Mouse (Mus musculus): Measurements from ENCODE around the gene Hspa2. TPM values are rescaled to one million over a fixed set of nuclear protein-coding genes. Genes with fewer than 3 reads are reported as not detected.

Hspa2 gene
- polyA plus RNA-seq, 1 experiment from 2014 or later, result 18.8 TPM

- Histone ChIP-seq H3K27me3 (ENCODE audit: control insufficient read depth, insufficient read depth, low read length) (no peaks in the 10 kb centered on the region), H3K9me3 (ENCODE audit: control insufficient read depth, low read length) (no peaks in the 10 kb centered on the region), H3K36me3 (ENCODE audit: control insufficient read depth, insufficient read depth, low read length) (peaks cover 9% of the 10 kb centered on the region), H3K9ac (ENCODE audit: low read length) (no peak overlapping the region), H3K27ac (replicated peaks) (no peak overlapping the region), H3K4me1 (replicated peaks; ENCODE audit: control insufficient read depth, insufficient read depth) (no peaks in the 10 kb centered on the region), H3K4me2 (replicated peaks; ENCODE audit: low read depth) (no peak overlapping the region), H3K4me3 (ENCODE audit: low read depth, low read length) (no peak overlapping the region)
- DNase-seq (ENCODE audit: low spot score) (no peak), ATAC-seq (ENCODE audit: low FRiP score, low TSS enrichment) (no peak)
- WGBS, result 92% methylated on average over 8 of the region's 8 CpGs
- TF ChIP-seq CTCF (IDR thresholded peaks at IDR 0.05; ENCODE audit: low read depth), result no peak
- TF ChIP-seq EP300 (optimal IDR thresholded peaks at IDR 0.05), result no peak
Measured at GRCm38 (mm10) chr12:76385342-76385741, 18.6 kb upstream of the Hspa2 start.

- no peak for ATAC-seq (ENCODE audit: low FRiP score, low TSS enrichment)
Measured at GRCm38 (mm10) chr12:76388794-76389193, 15.2 kb upstream of the Hspa2 start.

DNA sequence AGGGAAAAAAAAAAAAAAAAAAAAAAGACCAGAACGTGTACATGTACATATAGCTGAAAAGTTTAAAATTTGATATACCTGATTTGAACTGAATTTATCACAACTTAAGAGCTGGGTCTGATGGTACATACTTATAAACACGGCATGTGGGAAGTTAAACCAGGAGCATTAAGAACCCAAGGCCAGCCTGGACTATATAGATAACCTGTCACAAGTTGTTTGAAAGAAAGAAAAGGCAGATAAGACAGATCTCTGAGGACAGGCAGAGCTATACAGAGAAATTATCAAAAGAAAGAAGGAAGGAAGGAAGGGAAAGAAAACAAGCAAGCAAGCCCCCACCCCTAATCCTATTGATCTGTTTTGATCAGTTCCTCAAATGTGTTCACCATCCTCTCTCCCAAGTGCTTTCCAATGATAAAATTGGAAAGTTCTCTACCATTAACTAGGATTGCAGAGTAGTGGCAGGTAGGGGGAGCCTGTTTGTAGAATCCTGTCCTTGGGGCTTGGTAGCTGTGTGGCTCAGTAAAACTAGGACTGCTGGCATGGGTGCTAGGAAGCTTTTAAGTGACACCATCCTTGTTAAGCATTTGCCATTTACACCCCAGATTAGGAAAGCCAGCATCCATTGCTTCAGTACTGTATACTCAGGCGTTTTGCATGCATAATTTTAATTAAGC is 12.2 kb upstream of the Hspa2 start:
- peaks cover 2% of the 10 kb centered on the region; the same call in 1 of the 2 replicates for H3K36me3 ChIP-seq (ENCODE audit: control insufficient read depth, insufficient read depth, low read length)
- WGBS, result 72% methylated on average over 3 of the region's 3 CpGs

More at GRCm38 (mm10) chr12:76388794-76389193, 15.2 kb upstream of the Hspa2 start:
- 82% methylated on average over 11 of the region's 11 CpGs for WGBS
- H3K4me3 ChIP-seq (ENCODE audit: low read depth, low read length), result no peak overlapping the region
- no peaks in the 10 kb centered on the region for H3K9me3 ChIP-seq (ENCODE audit: control insufficient read depth, low read length)
- no peak for DNase-seq (ENCODE audit: low spot score)
- H3K36me3 ChIP-seq (ENCODE audit: control insufficient read depth, insufficient read depth, low read length), result peaks cover 9% of the 10 kb centered on the region
- no peaks in the 10 kb centered on the region for H3K27me3 ChIP-seq (ENCODE audit: control insufficient read depth, insufficient read depth, low read length)
- H3K4me1 ChIP-seq (replicated peaks; ENCODE audit: control insufficient read depth, insufficient read depth), result no peaks in the 10 kb centered on the region
- no peak overlapping the region for H3K4me2 ChIP-seq (replicated peaks; ENCODE audit: low read depth)
- TF ChIP-seq CTCF (IDR thresholded peaks at IDR 0.05; ENCODE audit: low read depth) (no peak), EP300 (optimal IDR thresholded peaks at IDR 0.05) (no peak)
- H3K27ac ChIP-seq (replicated peaks), result no peak overlapping the region
- no peak overlapping the region for H3K9ac ChIP-seq (ENCODE audit: low read length)

GRCm38 (mm10) chr12:76392979-76393378 is 11.0 kb upstream of the Hspa2 start:
- DNase-seq (ENCODE audit: low spot score), result no peak
- no peaks in the 10 kb centered on the region for H3K36me3 ChIP-seq (ENCODE audit: control insufficient read depth, insufficient read depth, low read length)
- no peak for ATAC-seq (ENCODE audit: low FRiP score, low TSS enrichment)
- no peak overlapping the region for H3K4me2 ChIP-seq (replicated peaks; ENCODE audit: low read depth)
- TF ChIP-seq EP300 (optimal IDR thresholded peaks at IDR 0.05) (no peak), CTCF (IDR thresholded peaks at IDR 0.05; ENCODE audit: low read depth) (no peak)
- H3K9me3 ChIP-seq (ENCODE audit: control insufficient read depth, low read length), result no peaks in the 10 kb centered on the region
- WGBS, result 66% methylated on average over 5 of the region's 5 CpGs
- H3K27ac ChIP-seq (replicated peaks), result no peak overlapping the region
- no peak overlapping the region for H3K4me3 ChIP-seq (ENCODE audit: low read depth, low read length)
- H3K27me3 ChIP-seq (ENCODE audit: control insufficient read depth, insufficient read depth, low read length), result no peaks in the 10 kb centered on the region
- H3K4me1 ChIP-seq (replicated peaks; ENCODE audit: control insufficient read depth, insufficient read depth), result no peaks in the 10 kb centered on the region
- no peak overlapping the region for H3K9ac ChIP-seq (ENCODE audit: low read length)

More for the DNA sequence above, 12.2 kb upstream of the Hspa2 start:
- Histone ChIP-seq H3K9me3 (ENCODE audit: control insufficient read depth, low read length) (no peaks in the 10 kb centered on the region), H3K27me3 (ENCODE audit: control insufficient read depth, insufficient read depth, low read length) (no peaks in the 10 kb centered on the region), H3K4me1 (replicated peaks; ENCODE audit: control insufficient read depth, insufficient read depth) (no peaks in the 10 kb centered on the region), H3K9ac (ENCODE audit: low read length) (no peak overlapping the region), H3K4me2 (replicated peaks; ENCODE audit: low read depth) (no peak overlapping the region), H3K4me3 (ENCODE audit: low read depth, low read length) (no peak overlapping the region), H3K27ac (replicated peaks) (no peak overlapping the region)
- no peak for DNase-seq (ENCODE audit: low spot score)
- TF ChIP-seq CTCF (IDR thresholded peaks at IDR 0.05; ENCODE audit: low read depth), result no peak; the same call in 1 of the 2 replicates
- TF ChIP-seq EP300 (optimal IDR thresholded peaks at IDR 0.05), result no peak
- no peak for ATAC-seq (ENCODE audit: low FRiP score, low TSS enrichment)

DNA sequence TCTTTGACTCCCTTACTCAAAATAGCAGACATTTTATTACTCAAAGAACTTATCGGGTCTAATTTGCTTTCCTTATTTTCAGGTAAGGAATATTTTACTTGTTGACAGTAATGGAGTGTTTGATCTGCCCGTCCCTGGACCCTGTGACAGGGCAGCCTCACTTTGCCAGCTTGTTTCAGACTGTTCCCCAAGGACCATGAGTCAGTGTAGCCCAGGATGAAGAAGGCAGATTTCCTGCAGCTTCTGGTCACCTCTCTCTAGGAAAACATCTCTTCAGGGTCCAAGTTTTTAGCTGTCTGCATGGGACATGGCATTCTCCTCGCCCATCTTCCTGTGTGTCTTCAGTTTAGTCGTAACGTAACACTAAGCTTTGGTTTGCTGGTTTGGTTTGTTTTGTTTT is 6.7 kb upstream of the Hspa2 start:
- Histone ChIP-seq H3K36me3 (ENCODE audit: control insufficient read depth, insufficient read depth, low read length) (no peaks in the 10 kb centered on the region), H3K9me3 (ENCODE audit: control insufficient read depth, low read length) (no peaks in the 10 kb centered on the region), H3K27ac (replicated peaks) (no peak overlapping the region), H3K4me2 (replicated peaks; ENCODE audit: low read depth) (no peak overlapping the region), H3K9ac (ENCODE audit: low read length) (no peak overlapping the region), H3K4me1 (replicated peaks; ENCODE audit: control insufficient read depth, insufficient read depth) (no peaks in the 10 kb centered on the region), H3K27me3 (ENCODE audit: control insufficient read depth, insufficient read depth, low read length) (no peaks in the 10 kb centered on the region), H3K4me3 (ENCODE audit: low read depth, low read length) (no peak overlapping the region)
- TF ChIP-seq CTCF (IDR thresholded peaks at IDR 0.05; ENCODE audit: low read depth), result no peak
- TF ChIP-seq EP300 (optimal IDR thresholded peaks at IDR 0.05), result no peak
- WGBS, result 83% methylated on average over 5 of the region's 5 CpGs
- DNase-seq (ENCODE audit: low spot score) (no peak), ATAC-seq (ENCODE audit: low FRiP score, low TSS enrichment) (no peak)

DNA sequence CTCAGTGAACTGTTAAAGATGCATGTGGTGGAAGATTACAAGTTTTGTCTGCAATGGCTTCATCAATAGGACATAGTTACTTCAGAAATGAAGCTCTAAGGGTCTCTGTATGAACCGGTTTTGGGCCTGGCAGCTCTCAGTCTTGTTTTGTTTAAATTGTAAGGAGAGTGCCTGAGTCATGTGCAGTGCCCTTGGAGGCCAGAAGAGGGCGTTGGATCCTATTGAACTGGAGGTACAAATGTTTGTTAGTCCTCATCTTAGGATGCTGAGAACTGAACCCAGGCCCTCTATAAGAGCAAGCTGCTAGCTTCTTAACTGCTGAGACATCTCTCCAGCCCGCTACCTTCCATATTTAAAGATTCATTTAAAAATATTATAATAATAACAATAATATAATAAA is 2.3 kb upstream of the Hspa2 start:
- H3K27me3 ChIP-seq (ENCODE audit: control insufficient read depth, insufficient read depth, low read length), result peaks cover 2% of the 10 kb centered on the region; the same call in 1 of the 2 replicates
- H3K4me1 ChIP-seq (replicated peaks; ENCODE audit: control insufficient read depth, insufficient read depth), result peaks cover 2% of the 10 kb centered on the region; the same call in 1 of the 2 replicates
- no peaks in the 10 kb centered on the region for H3K36me3 ChIP-seq (ENCODE audit: control insufficient read depth, insufficient read depth, low read length)
- H3K9ac ChIP-seq (ENCODE audit: low read length), result no peak overlapping the region
- H3K4me2 ChIP-seq (replicated peaks; ENCODE audit: low read depth), result no peak overlapping the region
- DNase-seq (ENCODE audit: low spot score), result no peak
- 55% methylated on average over 3 of the region's 3 CpGs for WGBS
- no peak overlapping the region for H3K4me3 ChIP-seq (ENCODE audit: low read depth, low read length)
- no peak overlapping the region for H3K27ac ChIP-seq (replicated peaks)
- no peaks in the 10 kb centered on the region for H3K9me3 ChIP-seq (ENCODE audit: control insufficient read depth, low read length)
- ATAC-seq (ENCODE audit: low FRiP score, low TSS enrichment), result no peak
- TF ChIP-seq EP300 (optimal IDR thresholded peaks at IDR 0.05), result no peak
- TF ChIP-seq CTCF (IDR thresholded peaks at IDR 0.05; ENCODE audit: low read depth), result peak; percentile 56

Measured in stomach, postnatal 0 days (tissue).